Mouse (Mus musculus) fat pad, adult 2 months (tissue): Measurements from ENCODE around the gene Bmf.
"Not testable (repeated sequence)": the region's sequence is repeated elsewhere in the genome, so short reads cannot be mapped to it uniquely, and the experiment has no call there.

Source experiments
- DNase-seq: peaks from one replicate; pipeline ENCODE4 v3.0.0-alpha.2; 2011; ENCODE audit warnings: low read depth, low spot score; ENCODE audit errors: extremely low read depth

The Bmf gene

DNA sequence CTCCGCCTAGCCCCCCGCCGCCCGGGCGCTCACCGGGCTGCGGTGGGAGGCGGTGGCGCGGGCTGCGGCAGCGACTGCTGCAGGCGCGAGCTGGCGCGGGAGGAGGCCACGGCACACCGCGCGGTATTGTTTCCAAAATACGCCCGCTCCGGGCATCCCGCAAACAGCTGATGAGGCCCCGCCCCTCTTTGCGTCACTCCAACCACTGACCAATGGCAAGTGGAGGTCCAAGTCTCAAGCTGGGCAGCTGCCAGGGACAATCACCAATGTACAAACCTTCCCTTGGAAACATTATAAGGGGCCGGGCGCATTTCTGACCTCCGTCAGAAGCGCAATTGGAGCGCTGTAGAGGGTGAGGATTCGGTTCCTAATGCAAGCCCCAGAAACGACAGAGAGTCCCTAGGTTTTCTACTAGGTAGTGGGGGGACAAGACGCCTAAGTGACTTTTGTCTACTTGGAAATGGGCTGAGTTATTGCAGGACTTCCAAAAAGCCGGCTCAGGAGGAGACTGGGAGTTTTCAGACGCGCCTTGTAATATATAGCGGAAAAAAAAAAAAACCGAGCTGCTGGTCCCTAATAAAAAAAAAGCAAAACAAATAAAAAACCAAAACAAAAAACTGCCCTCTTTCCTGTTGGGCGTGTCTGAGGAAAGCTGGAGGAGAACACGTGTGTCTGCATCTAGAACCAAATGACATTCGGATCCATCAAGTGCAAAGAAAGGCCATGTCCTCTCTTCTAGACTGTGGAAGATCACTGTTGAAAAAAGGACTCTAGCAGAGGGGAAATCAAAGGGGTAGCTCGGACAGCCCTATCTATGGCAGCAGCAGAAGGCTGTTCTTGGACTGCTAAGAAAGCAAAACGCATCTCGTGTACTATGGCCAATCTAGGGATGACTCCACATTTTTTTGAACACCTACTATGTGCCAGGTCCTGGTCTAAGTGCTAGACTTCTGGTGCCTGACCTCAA, at the start of gene Bmf:
TSS of gene Bmf (minus strand) at position 181 of the 967 bp plus-strand sequence.
- DNase-seq = peak; percentile 68

- no peak for DNase-seq
These were observed 49.6 kb upstream of the Bmf start for GRCm38 (mm10) chr2:118599087-118599486.

- DNase-seq = peak; percentile 40
These were observed 48.4 kb upstream of the Bmf start, which contains the start of gene Bub1b for GRCm38 (mm10) chr2:118597673-118598568. TSS of gene Bub1b (plus strand) at chr2:118598211.

DNA sequence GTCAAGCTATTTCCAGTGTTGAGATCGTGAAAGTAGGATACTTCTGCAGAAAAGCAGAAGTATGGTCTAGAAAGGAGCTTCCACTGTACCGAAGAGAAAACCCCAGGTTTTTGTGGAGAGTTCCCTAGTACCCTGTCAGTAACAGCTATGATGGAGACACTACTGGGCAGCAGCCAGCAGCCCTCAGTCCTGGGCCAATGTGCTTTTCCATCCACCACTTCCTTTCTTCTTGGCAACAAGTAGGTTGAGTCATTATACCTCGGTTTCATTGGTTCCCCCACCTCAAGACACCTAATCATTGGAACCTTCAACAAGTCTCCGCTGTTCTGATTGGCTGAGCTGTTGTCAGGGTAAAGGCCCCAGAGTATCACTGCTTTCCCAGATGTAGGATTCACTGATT, 41.6 kb upstream of the Bmf start:
- no peak for DNase-seq

GRCm38 (mm10) chr2:118587686-118588085, 38.2 kb upstream of the Bmf start:
- no peak for DNase-seq

- no peak for DNase-seq
These were observed 36.5 kb upstream of the Bmf start for GRCm38 (mm10) chr2:118586013-118586412.

GRCm38 (mm10) chr2:118573135-118573534, 23.6 kb upstream of the Bmf start:
- DNase-seq = no peak

- DNase-seq = no peak
These were observed 22.8 kb upstream of the Bmf start for GRCm38 (mm10) chr2:118572183-118572836.

- no peak for DNase-seq
These were observed 21.5 kb upstream of the Bmf start for GRCm38 (mm10) chr2:118570939-118571338.

DNA sequence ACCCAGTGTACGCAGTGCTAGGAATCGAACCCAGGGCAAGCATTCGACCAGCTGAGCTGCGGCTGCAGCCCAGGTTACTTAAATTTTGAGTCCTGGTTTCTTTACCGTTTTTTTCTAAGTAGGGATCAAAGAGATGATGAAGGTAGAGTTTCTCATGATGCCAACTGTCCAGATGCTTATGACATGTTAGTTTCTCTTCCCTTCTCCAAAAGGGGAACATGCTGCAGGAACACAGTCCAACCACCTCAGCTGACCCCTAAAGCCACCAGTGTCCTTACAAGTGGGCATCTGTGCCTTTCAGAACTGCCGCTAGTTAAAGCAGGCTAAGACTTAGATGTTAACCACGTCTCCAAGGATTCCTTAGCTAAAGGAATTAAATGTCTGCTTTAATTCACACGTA, 17.7 kb upstream of the Bmf start:
- no peak for DNase-seq

GRCm38 (mm10) chr2:118562431-118562830, 12.9 kb upstream of the Bmf start:
- DNase-seq = no peak

GRCm38 (mm10) chr2:118562015-118562414, 12.5 kb upstream of the Bmf start:
- no peak for DNase-seq

- no peak for DNase-seq
These were observed 8.9 kb upstream of the Bmf start for GRCm38 (mm10) chr2:118558426-118558825.

- DNase-seq = not testable (repeated sequence)
These were observed 5.0 kb upstream of the Bmf start for GRCm38 (mm10) chr2:118554356-118554990.

DNA sequence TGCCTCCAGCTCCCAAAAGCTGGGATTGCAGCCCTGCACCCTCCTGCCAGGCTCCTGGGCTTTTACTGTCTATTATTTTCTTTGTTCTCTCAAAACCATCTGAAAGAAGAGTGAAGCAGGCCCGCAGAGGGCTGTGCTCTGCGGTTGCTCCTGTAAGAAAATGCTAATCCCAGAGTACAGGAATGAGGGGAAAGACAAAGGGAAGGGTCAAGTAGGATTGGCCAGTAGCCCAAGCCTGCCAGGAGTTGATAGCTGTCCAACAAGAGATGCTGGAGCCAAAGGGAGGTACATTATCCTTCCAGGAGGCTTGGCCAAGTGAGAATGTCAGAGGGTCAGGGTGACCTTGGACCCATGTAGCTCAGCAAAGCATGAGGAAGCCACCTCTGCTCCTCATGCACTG, 2.1 kb upstream of the Bmf start:
- no peak for DNase-seq

DNA sequence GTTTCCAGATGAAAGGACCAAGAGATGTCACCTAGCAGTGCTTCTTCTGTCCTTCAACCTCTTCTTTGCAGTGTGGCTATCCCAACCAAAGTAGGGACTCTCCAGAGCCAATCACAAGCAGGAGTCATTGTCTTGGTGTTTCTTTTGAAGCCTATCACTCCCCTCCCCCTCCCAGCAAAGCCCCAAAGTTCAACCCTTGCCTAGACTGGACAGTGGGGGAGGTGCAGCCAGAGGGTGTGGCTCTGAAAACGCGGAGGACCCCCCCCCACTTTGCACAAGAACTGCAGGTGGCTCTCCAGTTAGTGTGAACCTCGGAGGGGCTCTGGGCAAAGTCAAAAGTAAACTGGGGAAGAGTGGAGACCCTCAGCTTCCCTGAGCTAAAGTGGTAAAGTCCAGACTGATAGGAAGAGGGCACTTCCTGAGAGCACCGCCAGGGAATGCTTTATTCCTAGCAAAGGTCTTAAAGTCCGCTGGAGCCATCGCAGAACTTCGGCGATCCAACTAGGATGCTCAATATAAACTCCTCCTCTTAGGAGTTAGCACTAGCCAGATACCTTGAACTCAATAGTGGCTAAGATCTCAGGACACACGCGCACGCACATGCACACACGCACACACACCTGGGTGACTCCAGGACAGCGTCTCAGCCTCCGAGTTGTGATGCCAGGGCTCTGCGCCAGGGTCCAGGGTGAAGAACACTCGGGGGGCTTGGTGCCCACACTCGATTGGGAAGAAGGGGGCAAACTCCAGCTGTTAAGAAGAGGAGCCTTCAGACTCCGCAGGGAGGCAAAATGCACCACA, 866 bp downstream of the Bmf start:
- DNase-seq = no peak

GRCm38 (mm10) chr2:118547541-118548016, 1.9 kb downstream of the Bmf start:
- no peak for DNase-seq

GRCm38 (mm10) chr2:118546798-118547165, 2.7 kb downstream of the Bmf start:
- no peak for DNase-seq

- no peak for DNase-seq
These were observed 3.2 kb downstream of the Bmf start for GRCm38 (mm10) chr2:118546104-118546797.
